Comparison of ENCODE assay signal across 8 mouse cellular contexts in genomic region chr16:93831627-93832395, GRCm38 (mm10). TPM values are rescaled to one million over a fixed set of nuclear protein-coding genes. Genes with fewer than 3 reads are reported as not detected.
DNase-seq lines count a peak whose midpoint lies in the region; ATAC-seq and TF ChIP-seq lines count a peak whose summit lies in the region.

Gene Morc3, plus strand, starts transcription at chr16:93832121.

- H3K4me2 ChIP-seq in heart, embryonic 15.5 days = peak within 1 kb of the TSS; percentile 69
- peak within 1 kb of the TSS; percentile 87 for H3K4me2 ChIP-seq in liver, embryonic 14.5 days (ENCODE audit: low read depth)
- H3K4me2 ChIP-seq in neural tube, embryonic 11.5 days (ENCODE audit: low read depth) = peak within 1 kb of the TSS; percentile 77
- peak within 1 kb of the TSS; percentile 82 for H3K4me2 ChIP-seq in stomach, postnatal 0 days (replicated peaks; ENCODE audit: low read depth)

- peaks cover 11% of the 10 kb centered on the region for H3K4me1 ChIP-seq in forebrain, embryonic 10.5 days
- peaks cover 24% of the 10 kb centered on the region for H3K4me1 ChIP-seq in heart, embryonic 15.5 days (replicated peaks)
- peaks cover 15 to 18% of the 10 kb centered on the region in 2 experiments for H3K4me1 ChIP-seq in liver, embryonic 14.5 days (replicated peaks; ENCODE audit: control insufficient read depth in 2 of 2, insufficient read depth in 2 of 2, low read length in 1 of 2)
- H3K4me1 ChIP-seq in neural tube, embryonic 11.5 days (ENCODE audit: control insufficient read depth, insufficient read depth, low read length) = 0 out of 2 replicates have a peak, but pooled peaks cover 3% of the 10 kb centered on the region
- H3K4me1 ChIP-seq in stomach, postnatal 0 days (replicated peaks; ENCODE audit: control insufficient read depth, insufficient read depth) = no peaks in the 10 kb centered on the region

- no peak for TF ChIP-seq CTCF in liver, embryonic 14.5 days (IDR thresholded peaks at IDR 0.05; ENCODE audit: low read depth)
- peak; percentile 30; the same call in 1 of the 2 replicates for TF ChIP-seq CTCF in stomach, postnatal 0 days (IDR thresholded peaks at IDR 0.05; ENCODE audit: low read depth)

- H3K27ac ChIP-seq in forebrain, embryonic 10.5 days = peak within 1 kb of the TSS; percentile 99
- peak within 1 kb of the TSS; percentile 96 for H3K27ac ChIP-seq in heart, embryonic 15.5 days
- peak within 1 kb of the TSS; percentile 65 for H3K27ac ChIP-seq in liver, embryonic 14.5 days
- H3K27ac ChIP-seq in neural tube, embryonic 11.5 days (ENCODE audit: low read depth, low read length) = peak within 1 kb of the TSS; percentile 91
- peak within 1 kb of the TSS; percentile 98 for H3K27ac ChIP-seq in stomach, postnatal 0 days (replicated peaks)

- DNase-seq in CD8-positive naive resting alpha-beta T cell, adult 2 months (ENCODE audit: low read depth in 2 of 2, low spot score in 2 of 2) = peak; percentile 99 to 100
- peak; percentile 99 for DNase-seq in c-Kit-positive CD71-negative TER-119-negative erythroid progenitor cells, embryonic 14.5 days (ENCODE audit: low read depth)
- peak; percentile 100 for DNase-seq in forebrain, embryonic 10.5 days (ENCODE audit: extremely low spot score, low spot score)
- DNase-seq in kidney, postnatal 25 days = peak; percentile 100
- peak; percentile 98 to 99 (median 99) for DNase-seq in liver, embryonic 14.5 days (ENCODE audit: low read depth in 3 of 3, low spot score in 3 of 3)
- peak; percentile 100 for DNase-seq in neural tube, embryonic 11.5 days (ENCODE audit: low spot score)
- peak; percentile 100 for DNase-seq in stomach, postnatal 0 days (ENCODE audit: low spot score)

- no peak for TF ChIP-seq EP300 in liver, embryonic 14.5 days (IDR thresholded peaks at IDR 0.05; ENCODE audit: low read depth)
- no peak for TF ChIP-seq EP300 in stomach, postnatal 0 days (optimal IDR thresholded peaks at IDR 0.05)

- peak within 1 kb of the TSS; percentile 92 for H3K9ac ChIP-seq in heart, embryonic 15.5 days
- peak within 1 kb of the TSS; percentile 84 for H3K9ac ChIP-seq in liver, embryonic 14.5 days (replicated peaks)
- peak within 1 kb of the TSS; percentile 93 for H3K9ac ChIP-seq in neural tube, embryonic 11.5 days (ENCODE audit: low read length)
- peak within 1 kb of the TSS; percentile 95 for H3K9ac ChIP-seq in stomach, postnatal 0 days (ENCODE audit: low read length)

- ATAC-seq in heart, embryonic 15.5 days (replicated peaks; ENCODE audit: insufficient number of reproducible peaks, insufficient read depth, low FRiP score, low read depth) = peak; percentile 97
- ATAC-seq in liver, embryonic 14.5 days (ENCODE audit: insufficient read depth) = peak; percentile 95
- ATAC-seq in neural tube, embryonic 11.5 days (ENCODE audit: insufficient read depth, low FRiP score, low TSS enrichment) = peak; percentile 97
- peak; percentile 97 for ATAC-seq in stomach, postnatal 0 days (ENCODE audit: low FRiP score, low TSS enrichment)

- H3K27me3 ChIP-seq in forebrain, embryonic 10.5 days (ENCODE audit: poor library complexity, severe bottlenecking) = 0 out of 2 replicates have a peak, but pooled peaks cover 4% of the 10 kb centered on the region
- H3K27me3 ChIP-seq in heart, embryonic 15.5 days = no peaks in the 10 kb centered on the region
- H3K27me3 ChIP-seq in liver, embryonic 14.5 days (ENCODE audit: control insufficient read depth, insufficient read depth, low read length) = no peaks in the 10 kb centered on the region
- H3K27me3 ChIP-seq in neural tube, embryonic 11.5 days (ENCODE audit: control insufficient read depth, insufficient read depth, low read length) = no peaks in the 10 kb centered on the region
- no peaks in the 10 kb centered on the region for H3K27me3 ChIP-seq in stomach, postnatal 0 days (ENCODE audit: control insufficient read depth, insufficient read depth, low read length)

- peaks cover 25% of the 10 kb centered on the region for H3K36me3 ChIP-seq in forebrain, embryonic 10.5 days (replicated peaks)
- H3K36me3 ChIP-seq in heart, embryonic 15.5 days = no peaks in the 10 kb centered on the region
- H3K36me3 ChIP-seq in liver, embryonic 14.5 days (replicated peaks; ENCODE audit: control insufficient read depth, insufficient read depth, low read depth) = no peaks in the 10 kb centered on the region
- H3K36me3 ChIP-seq in neural tube, embryonic 11.5 days (ENCODE audit: control insufficient read depth, insufficient read depth, low read length) = no peaks in the 10 kb centered on the region
- H3K36me3 ChIP-seq in stomach, postnatal 0 days (ENCODE audit: control insufficient read depth, insufficient read depth, low read length) = no peaks in the 10 kb centered on the region

- peak within 1 kb of the TSS; percentile 85 for H3K4me3 ChIP-seq in forebrain, embryonic 10.5 days
- H3K4me3 ChIP-seq in heart, embryonic 15.5 days = peak within 1 kb of the TSS; percentile 89
- H3K4me3 ChIP-seq in liver, embryonic 14.5 days (ENCODE audit: insufficient read depth in 1 of 2, low read depth in 2 of 2, low read length in 2 of 2) = peak within 1 kb of the TSS; percentile 84 to 98
- H3K4me3 ChIP-seq in neural tube, embryonic 11.5 days (ENCODE audit: low read depth, low read length) = peak within 1 kb of the TSS; percentile 96
- peak within 1 kb of the TSS; percentile 88 for H3K4me3 ChIP-seq in stomach, postnatal 0 days (ENCODE audit: low read depth, low read length)

- 12% methylated on average over 55 of the region's 55 CpGs for WGBS in forebrain, embryonic 10.5 days
- WGBS in heart, embryonic 15.5 days = 12% methylated on average over 55 of the region's 55 CpGs
- 12% methylated on average over 55 of the region's 55 CpGs for WGBS in liver, embryonic 14.5 days (ENCODE audit: insufficient replicate concordance)
- WGBS in neural tube, embryonic 11.5 days = 13% methylated on average over 51 of the region's 55 CpGs
- 14% methylated on average over 42 of the region's 55 CpGs for WGBS in stomach, postnatal 0 days

- H3K9me3 ChIP-seq in forebrain, embryonic 10.5 days = peaks cover 4% of the 10 kb centered on the region; the same call in 1 of the 2 replicates
- H3K9me3 ChIP-seq in heart, embryonic 15.5 days (replicated peaks) = no peaks in the 10 kb centered on the region
- H3K9me3 ChIP-seq in liver, embryonic 14.5 days (ENCODE audit: control insufficient read depth, low read length) = no peaks in the 10 kb centered on the region; the same call in 1 of the 2 replicates
- no peaks in the 10 kb centered on the region for H3K9me3 ChIP-seq in neural tube, embryonic 11.5 days (ENCODE audit: control insufficient read depth, low read length)
- no peaks in the 10 kb centered on the region for H3K9me3 ChIP-seq in stomach, postnatal 0 days (ENCODE audit: control insufficient read depth, low read length)

RNA-seq across cellular contexts. Expression of gene Morc3, which starts in this region (rescaled TPM):
- 28.4 and 32.4 TPM in 2 replicates for polyA plus RNA-seq in forebrain, embryonic 10.5 days (2016; fragmentation: Nextera tagmentation; extraction: Ambion mirVana)
- polyA plus RNA-seq in heart, embryonic 15.5 days (2015; fragmentation: Nextera tagmentation; extraction: Ambion mirVana) = 22.2 and 22.3 TPM in 2 replicates
- 6.2 and 11.8 TPM in 2 replicates for polyA plus RNA-seq in liver, embryonic 14.5 days (2012; rRNA removed)
- 14.5 and 16.4 TPM in 2 replicates for polyA plus RNA-seq in liver, embryonic 14.5 days (2014; fragmentation: Nextera tagmentation; extraction: Ambion mirVana)
- 33.4 and 34.5 TPM in 2 replicates for polyA plus RNA-seq in neural tube, embryonic 11.5 days (2014; fragmentation: Nextera tagmentation; extraction: Ambion mirVana)
- 12.4 and 17.9 TPM in 2 replicates for polyA plus RNA-seq in stomach, postnatal 0 days (2015; fragmentation: Nextera tagmentation; extraction: Ambion mirVana)

Comparison
In these comparisons a context has a peak if more than half of its experiments do, and no peak if none do; other contexts are left out.
1. Peak in every context shown above with its lines: DNase-seq, ATAC-seq, H3K4me3 ChIP-seq and H3K27ac ChIP-seq.